Mouse (Mus musculus) cerebellum, postnatal 4 days (tissue): ENCODE data around the gene Rap1gap.

ENCODE experiments used
- DNase-seq, 2 experiments: peaks; one replicate each; pipeline ENCODE4 v3.0.0; 2022; ENCODE audit warnings: low spot score in 2 of 2, mixed read lengths in 1 of 2

The Rap1gap gene

GRCm38 (mm10) chr4:137664433-137664979, at the start of gene Rap1gap:
Gene Rap1gap (plus strand): TSS chr4:137664726.
- DNase-seq: peak; percentile 46

GRCm38 (mm10) chr4:137622847-137623246, 41.7 kb upstream of the Rap1gap start:
- no peak for DNase-seq

- DNase-seq: no peak
Observed at GRCm38 (mm10) chr4:137627476-137628235, 36.9 kb upstream of the Rap1gap start.

- DNase-seq: no peak
Observed at GRCm38 (mm10) chr4:137628400-137628799, 36.1 kb upstream of the Rap1gap start.

- no peak for DNase-seq
Observed at GRCm38 (mm10) chr4:137629354-137629753, 35.2 kb upstream of the Rap1gap start.

GRCm38 (mm10) chr4:137630153-137630552, 34.4 kb upstream of the Rap1gap start:
- no peak for DNase-seq

GRCm38 (mm10) chr4:137631596-137631995, 32.9 kb upstream of the Rap1gap start:
- DNase-seq: no peak

GRCm38 (mm10) chr4:137633394-137633793, 31.1 kb upstream of the Rap1gap start:
- no peak for DNase-seq

- no peak for DNase-seq
Observed at GRCm38 (mm10) chr4:137636597-137636996, 27.9 kb upstream of the Rap1gap start.

GRCm38 (mm10) chr4:137641556-137641955, 23.0 kb upstream of the Rap1gap start:
- no peak for DNase-seq

- no peak for DNase-seq
Observed at GRCm38 (mm10) chr4:137642101-137642500, 22.4 kb upstream of the Rap1gap start.

- no peak for DNase-seq
Observed at GRCm38 (mm10) chr4:137643459-137643858, 21.1 kb upstream of the Rap1gap start.

GRCm38 (mm10) chr4:137646262-137646661, 18.3 kb upstream of the Rap1gap start:
- no peak for DNase-seq

- no peak for DNase-seq
Observed at GRCm38 (mm10) chr4:137647648-137648047, 16.9 kb upstream of the Rap1gap start.

GRCm38 (mm10) chr4:137648230-137648629, 16.3 kb upstream of the Rap1gap start:
- DNase-seq: no peak

GRCm38 (mm10) chr4:137650912-137651311, 13.6 kb upstream of the Rap1gap start:
- no peak for DNase-seq

GRCm38 (mm10) chr4:137652835-137653346, 11.6 kb upstream of the Rap1gap start:
- DNase-seq: no peak

GRCm38 (mm10) chr4:137655241-137656031, 9.1 kb upstream of the Rap1gap start:
- DNase-seq: no peak

GRCm38 (mm10) chr4:137657674-137658073, 6.9 kb upstream of the Rap1gap start:
- DNase-seq: no peak

- DNase-seq: no peak
Observed at GRCm38 (mm10) chr4:137659541-137659940, 5.0 kb upstream of the Rap1gap start.

- no peak for DNase-seq
Observed at GRCm38 (mm10) chr4:137660364-137661077, 4.0 kb upstream of the Rap1gap start.

- DNase-seq: no peak
Observed at GRCm38 (mm10) chr4:137661078-137661450, 3.5 kb upstream of the Rap1gap start.
